Mouse (Mus musculus) brain, adult 2 months (tissue): ENCODE data around the gene Rbm48.

Experiments
- DNase-seq: peaks from one replicate; pipeline ENCODE4 v3.0.0; 2011; ENCODE audit warnings: low read depth, low spot score

Gene Rbm48

DNA sequence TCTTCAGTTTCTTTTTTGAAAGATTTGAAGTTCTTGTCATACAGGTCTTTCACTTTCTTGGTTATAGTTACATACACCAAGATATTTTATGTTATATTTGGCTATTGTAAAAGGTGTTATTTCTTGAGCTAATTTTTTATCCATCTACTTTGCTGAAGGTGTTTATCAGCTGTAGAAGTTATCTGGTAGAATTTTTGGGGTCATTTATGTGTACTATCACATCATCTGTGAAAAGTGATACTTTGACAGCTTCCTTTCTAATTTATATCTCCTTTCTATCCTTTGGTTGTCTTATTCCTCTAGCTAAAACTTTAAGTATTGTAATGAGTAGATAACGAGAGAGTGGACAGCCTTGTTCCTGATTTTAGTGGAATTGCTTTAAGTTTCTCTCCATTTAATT, 44.9 kb downstream of the Rbm48 start:
- DNase-seq = no peak

DNA sequence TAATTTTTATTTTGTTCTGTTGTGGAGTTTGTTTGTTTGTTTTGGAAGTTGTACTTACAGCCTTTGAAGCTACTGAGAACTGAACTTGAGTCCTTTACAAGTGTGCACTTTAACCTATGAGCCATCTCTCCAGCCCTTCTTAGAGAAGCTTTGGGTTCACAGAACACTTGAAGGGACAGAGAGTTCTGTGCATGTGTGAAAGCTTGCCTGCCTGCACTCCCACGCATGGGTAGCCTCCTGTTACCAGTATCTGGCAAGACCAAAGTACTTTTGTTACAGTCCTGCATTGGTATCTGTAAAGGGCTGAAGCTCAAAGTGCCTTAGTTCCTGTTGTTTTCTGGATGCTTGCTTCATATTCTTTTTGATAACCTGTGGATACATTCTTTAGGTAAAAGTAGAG, 50.2 kb downstream of the Rbm48 start:
- DNase-seq = no peak

DNA sequence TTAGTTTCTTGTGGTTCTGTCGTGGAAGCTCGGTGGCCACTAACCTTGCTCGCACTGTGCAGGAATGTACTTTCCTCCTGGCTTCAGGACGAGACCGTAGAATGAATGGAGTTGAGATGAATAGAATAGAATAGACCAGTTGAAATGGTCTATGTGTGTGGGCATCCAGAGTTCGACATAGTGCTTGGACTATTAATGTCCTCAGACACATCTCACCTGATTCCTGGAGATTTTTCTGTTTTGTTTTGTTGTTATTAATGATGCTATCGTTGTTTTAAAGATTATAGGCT, 52.0 kb downstream of the Rbm48 start:
- no peak for DNase-seq

DNA sequence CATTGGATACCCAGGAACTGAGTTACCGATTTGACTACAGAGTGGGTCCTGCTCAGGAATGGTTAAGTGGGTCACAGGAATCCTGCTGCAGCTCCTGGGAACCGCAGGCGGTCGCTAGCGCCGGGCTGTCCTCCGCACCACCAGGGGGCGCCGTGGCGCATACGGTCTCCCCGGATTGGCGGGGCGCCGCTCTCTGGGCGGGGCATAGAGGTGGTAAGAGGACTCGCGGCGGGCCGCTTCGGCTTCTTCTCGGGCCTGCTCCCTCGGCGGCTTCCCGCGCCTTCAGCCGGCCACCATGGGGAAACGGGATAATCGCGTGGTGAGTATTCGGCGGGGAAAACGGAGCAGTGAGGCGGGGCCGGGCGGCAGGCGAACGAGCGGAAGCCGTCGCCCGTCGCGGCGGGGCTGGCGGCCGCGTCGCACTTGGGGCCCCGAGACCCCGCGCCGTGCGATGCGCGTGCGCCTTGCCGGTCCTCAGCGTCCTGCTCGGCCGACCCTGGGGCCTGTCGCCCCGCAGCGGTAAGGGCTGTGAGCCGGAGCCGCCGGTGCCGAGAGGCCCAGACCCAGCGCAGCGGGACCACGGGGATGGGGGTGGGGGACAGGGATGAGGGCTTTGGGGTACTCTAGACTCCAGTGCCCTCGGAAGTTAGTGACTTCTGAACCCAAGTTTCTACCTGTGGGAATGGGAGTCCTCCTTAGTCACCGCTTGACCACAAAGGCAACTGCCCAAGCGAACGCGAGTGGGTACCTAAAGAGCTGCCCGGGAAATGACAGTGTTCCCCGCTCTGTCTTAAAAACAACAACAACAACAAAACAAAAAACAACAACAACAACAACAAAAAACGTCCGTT, 52.5 kb downstream of the Rbm48 start, which contains the start of gene Fam133b:
Fam133b (plus strand) TSS at position 205 of the 851 bp plus-strand sequence.
- peak; percentile 95 for DNase-seq

DNA sequence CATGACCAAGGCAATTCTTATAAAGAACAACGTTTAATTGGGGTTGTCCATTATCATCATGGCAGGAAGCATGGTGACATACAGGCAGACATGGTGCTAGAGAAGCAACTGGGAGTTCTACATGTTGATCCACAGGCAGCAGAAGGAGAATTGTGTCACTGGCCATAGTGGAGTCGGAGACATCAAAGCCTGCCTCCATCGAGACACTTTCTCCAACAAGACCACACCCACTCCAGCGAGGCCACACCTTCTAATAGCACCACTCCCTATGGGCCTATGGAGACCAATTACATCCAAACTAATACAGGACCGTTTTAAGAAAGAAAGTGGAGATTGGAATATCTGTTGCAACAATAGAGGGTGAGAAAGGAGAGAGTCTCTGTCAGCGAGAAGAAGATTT, 54.5 kb downstream of the Rbm48 start:
- no peak for DNase-seq

- DNase-seq = no peak
Measured at GRCm38 (mm10) chr5:3538505-3539472, 57.6 kb downstream of the Rbm48 start.

DNA sequence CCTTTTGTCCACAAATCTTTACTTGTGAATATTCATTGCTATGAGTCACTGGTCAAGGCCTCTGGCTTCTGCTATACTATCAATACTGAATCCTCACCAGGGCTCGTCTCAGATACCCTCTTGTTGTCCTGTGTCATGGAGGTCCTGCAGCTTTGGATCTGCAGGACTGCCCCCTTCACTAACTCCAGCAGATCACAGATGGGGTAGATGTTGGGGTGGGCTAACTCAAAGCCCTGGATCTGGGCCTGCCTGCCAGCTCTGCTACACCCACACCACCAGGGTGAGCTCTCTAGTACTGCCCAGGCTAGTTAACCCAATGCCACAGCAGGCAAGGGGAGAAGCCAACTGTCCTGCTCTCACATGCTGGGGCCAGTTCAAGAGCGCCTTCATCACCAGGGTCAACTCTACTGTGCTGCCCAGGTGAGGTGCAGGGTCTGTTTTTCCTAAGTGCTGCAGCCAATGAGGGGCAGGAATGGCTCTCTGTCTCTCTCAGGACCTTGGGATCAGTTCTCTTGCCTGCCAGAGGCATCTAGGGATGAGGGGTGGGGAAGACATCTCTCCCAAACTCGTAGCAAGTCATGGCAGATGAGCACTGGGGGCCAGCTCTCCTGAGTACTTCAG, 59.7 kb downstream of the Rbm48 start:
- no peak for DNase-seq
